Mouse (Mus musculus) heart, postnatal 10 days (tissue): ENCODE data around the gene Adcy6. TPM values are rescaled to one million over a fixed set of nuclear protein-coding genes. Genes with fewer than 3 reads are reported as not detected.
A peak's percentile ranks its signal among the peaks of the same experiment; 100 is the strongest.

Source experiments
- DNase-seq, 2 experiments: peaks; one replicate each; pipeline ENCODE4 v3.0.0; 2021
- intact Hi-C: fragments of 180-260 bp; cut with DNase I; formaldehyde crosslinking; loops from one replicate; pipeline ENCODE4 v1.15.1; 2025
- total RNA-seq, 2 experiments: library from RNA; stranded (reverse); gene quantifications; 2 replicates each; pipeline ENCODE4 v1.2.3; 2021

Gene Adcy6
- 100 to 1,000 TPM; 187 to 200 TPM for total RNA-seq

DNA sequence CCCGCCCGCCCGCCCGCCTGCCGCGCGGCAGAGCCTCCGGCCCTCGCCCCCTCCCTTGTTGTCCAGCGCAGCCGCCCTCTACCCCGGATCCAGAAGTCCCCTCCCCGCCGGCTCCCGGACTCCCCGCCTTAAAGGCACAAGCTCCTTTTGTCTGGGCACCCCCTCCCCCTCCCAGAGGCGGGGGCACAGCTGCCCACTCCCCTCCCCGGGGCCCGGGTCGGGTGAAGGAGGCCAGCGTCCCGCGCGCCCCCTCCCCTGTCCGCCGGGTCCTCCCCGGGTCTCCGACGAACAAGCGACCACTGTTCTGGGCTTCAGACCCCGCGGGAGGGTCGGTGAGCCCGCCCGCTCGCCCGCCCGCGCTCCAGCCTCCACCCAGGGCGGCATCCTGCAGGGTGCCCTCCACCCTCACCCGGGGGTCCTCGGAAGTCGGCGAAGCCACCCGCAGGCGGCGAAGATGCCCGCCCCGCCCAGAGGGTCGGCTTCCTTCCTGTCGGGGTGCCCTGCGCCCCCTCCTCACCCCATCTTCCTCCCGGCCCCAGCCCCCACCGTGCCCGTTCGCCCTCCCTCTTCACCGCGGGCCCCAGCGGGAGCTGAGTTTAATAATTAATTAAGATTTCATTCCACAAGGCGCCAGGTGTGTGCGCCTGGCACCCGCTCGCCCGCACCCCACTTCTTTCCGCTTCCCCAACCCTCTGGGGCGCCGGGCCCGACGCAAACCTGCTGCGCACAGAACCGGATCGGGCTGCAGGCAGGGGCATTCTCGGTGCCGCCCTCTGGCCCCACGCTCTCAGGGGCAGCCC lies at the start of gene Adcy6:
Adcy6 (minus strand) TSS at position 746 of the 800 bp plus-strand sequence.
- intact Hi-C loops: loop anchor here (2.0 kb wide), 1 partner anchor 99 kb away; no protein-coding TSS in a partner anchor

DNA sequence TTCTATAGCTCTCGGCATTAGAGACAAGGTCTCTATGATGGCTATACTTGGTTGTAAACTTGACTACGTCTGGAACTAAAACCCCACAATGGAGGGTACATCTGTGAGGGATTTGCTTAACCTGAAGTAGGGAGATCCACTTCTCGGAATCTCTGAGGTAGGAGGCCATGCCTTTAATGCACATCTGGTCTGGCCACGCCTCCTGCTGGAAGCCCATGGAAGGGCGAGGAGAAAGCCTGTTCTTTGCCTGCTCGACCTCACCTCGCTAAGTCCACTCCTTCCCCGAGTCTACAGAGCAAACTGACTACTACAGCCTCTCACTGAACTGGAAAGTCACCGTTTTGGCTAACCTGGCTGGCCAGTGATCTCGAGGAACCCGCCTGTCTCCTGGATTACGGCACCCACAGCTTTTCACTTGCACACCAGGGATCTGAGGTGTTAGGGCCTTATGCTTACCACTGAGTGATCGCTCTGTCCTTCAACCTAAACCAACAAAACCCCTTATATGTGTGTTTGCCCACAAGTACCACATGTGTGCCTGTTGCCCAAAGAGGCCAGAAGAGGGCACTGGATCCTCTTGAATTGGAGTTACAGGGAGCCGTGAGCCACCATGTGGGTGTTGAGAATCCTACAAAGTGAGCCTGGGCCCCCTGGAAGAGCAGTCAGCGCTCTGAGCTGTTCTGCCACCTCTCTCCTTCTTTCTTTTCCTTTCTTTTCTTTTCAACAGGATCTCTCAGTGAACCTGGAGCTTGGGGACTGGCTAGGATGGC lies 47.3 kb upstream of the Adcy6 start:
- intact Hi-C loops: no loop called here
- no peak for DNase-seq

More for the DNA sequence above, at the start of gene Adcy6:
- peak; percentile 87 to 88 for DNase-seq

GRCm38 (mm10) chr15:98652174-98652573 lies 42.3 kb upstream of the Adcy6 start:
- no peak for DNase-seq
- intact Hi-C loops: no loop called here

DNA sequence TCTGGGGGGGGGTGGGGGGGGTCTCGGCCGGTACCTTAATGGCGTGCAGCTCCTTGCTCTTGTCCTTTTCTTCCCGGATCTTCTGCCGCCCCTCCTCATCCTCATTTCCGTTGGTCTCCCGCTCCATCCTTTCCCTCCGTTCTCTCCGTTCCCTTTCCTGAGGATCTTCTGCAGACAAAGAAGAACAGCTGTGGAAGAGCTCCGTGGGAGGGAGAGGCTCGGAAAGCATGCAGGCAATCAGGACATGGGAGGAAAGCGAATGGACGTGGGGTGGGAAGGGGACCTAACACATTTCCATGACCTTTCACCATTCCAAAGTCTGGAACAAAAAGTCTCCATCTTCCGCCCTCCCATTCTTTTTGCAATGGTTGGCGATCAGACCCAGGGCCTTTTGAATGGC lies 41.6 kb upstream of the Adcy6 start:
- no peak for DNase-seq
- intact Hi-C loops: no loop called here

DNA sequence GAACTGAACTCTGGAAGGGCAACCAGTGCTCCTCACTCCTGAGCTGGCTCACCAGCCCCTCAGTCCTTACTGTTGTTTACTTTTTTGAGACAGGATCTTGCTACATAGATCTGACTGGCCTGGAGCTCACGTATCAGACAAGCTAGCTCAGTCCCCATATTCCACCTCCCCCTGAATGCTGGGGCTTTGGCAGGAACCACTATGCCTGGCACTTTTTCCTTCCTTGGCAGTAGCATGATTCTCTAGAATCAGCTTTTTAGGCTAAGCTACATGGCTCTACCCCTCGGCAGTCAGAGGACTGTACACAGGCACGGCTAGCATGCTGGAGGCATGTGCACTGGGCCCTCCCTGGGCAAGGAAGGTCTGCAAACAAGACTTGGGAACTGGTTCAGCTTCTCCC lies 38.2 kb upstream of the Adcy6 start:
- no peak for DNase-seq
- intact Hi-C loops: no loop called here

GRCm38 (mm10) chr15:98647308-98647707 lies 37.4 kb upstream of the Adcy6 start:
- intact Hi-C loops: no loop called here
- DNase-seq: no peak

DNA sequence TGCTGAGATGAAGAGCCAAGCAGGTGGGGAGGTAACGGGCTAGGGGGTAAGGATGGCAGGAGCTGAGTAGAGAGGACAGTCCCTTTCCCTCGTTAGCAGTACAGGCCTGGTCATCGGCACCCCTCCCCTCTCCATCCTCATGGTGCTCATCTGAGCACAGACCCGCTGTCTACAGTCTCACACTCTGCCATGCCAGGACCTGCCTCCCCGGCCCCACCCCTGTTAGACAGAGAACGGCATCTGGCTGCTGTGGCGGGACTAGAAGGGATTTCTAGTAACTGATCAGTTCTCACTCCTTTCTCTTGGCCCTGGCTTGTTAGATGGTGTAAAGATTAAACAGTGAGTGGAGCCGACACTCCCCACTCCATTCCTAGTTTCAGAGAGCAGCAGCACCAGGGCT lies 36.9 kb upstream of the Adcy6 start:
- intact Hi-C loops: no loop called here
- no peak for DNase-seq

- no peak for DNase-seq
- intact Hi-C loops: no loop called here
These were observed 35.5 kb upstream of the Adcy6 start for GRCm38 (mm10) chr15:98645057-98646026.

DNA sequence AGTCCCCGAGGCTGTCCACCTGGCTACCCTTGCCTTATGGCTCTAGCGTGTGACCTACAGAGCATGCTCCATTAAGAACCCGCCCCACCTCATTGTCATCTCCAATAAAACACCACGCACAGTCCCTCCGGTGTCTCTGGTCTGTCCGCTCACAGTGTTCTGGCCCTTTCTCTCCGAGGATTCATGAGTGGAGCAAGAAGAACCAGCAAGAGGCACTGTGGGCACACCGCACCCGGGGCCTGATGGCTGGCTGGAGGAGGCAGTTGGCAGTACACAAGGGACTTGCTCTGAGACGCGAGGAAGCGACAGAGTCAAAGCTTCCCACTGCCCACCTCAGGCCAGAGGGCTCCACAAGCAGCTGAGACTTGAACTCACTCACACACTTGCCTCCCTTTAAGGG lies 34.5 kb upstream of the Adcy6 start:
- intact Hi-C loops: no loop called here
- DNase-seq: no peak

- DNase-seq: no peak
- intact Hi-C loops: no loop called here
These were observed 30.3 kb upstream of the Adcy6 start for GRCm38 (mm10) chr15:98640157-98640556.

DNA sequence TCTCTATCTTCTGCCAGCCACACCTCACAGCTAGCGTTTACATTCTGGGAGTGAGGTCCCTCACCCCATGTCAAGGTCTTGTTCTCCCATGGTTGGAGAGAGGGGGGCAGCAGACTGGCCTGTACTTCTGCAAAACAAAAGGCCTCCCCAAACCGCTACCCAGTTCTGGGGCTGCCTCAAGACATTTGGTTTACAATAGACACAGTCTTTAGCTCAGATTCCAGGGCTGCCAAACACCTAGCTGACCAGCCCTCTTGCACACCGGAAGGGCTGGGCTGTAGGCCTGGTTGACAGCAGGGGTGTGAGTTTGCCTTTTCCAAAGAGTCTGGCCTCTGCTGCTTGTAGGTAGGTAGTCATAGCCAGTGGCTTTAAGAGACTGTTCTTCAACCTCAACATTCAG lies 27.3 kb upstream of the Adcy6 start:
- DNase-seq: no peak
- intact Hi-C loops: no loop called here

DNA sequence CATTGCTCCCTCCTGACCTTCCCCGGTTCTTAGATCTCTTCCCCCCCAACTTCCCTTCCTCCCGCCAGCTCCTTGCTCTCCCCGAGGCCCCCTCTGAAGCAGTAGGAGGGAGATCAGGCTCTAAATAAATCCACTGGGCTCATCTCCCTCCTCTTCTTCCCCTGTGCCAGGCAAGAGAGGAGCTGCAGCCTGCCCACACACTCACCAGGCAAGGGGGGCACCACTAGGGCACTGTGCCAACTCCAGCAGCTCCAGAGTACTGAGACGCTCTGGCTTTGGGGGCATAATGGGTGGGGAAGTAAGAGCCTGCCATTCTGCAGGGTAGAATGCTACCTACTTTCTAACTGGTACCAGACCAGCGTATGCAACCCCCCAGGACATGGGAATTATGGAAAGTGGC lies 26.6 kb upstream of the Adcy6 start:
- DNase-seq: no peak
- intact Hi-C loops: no loop called here

- intact Hi-C loops: no loop called here
- DNase-seq: no peak
These were observed 25.5 kb upstream of the Adcy6 start for GRCm38 (mm10) chr15:98635291-98635841.

DNA sequence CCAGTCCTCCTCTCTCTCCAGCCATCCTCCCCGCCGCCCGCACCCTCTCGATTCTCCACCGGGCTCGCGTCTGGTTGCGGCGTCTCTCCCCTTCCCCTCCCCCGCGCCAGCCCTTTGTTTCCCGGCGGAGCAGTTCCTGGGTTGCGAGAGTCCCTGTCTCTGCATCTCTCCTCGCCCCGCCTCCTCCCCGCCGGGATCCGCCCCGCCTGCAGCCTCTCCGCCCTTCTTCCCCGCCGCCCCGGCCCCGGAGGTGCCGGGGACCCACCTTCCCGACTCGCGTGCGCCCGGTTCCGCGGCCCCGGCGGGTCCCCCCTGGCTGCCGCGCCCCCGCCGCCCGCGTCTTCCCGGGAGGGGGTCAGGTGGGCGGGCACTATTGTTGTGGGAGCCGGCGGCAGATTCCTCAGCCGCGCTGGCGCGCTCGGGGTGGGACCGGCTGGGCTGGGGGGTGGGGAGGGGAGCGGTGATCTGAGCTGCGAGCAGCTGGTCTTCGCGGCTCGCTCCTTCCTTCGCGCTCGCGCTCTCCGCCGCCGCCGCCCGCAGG lies 24.7 kb upstream of the Adcy6 start:
- intact Hi-C loops: no loop called here
- peak; percentile 82 to 85 for DNase-seq

DNA sequence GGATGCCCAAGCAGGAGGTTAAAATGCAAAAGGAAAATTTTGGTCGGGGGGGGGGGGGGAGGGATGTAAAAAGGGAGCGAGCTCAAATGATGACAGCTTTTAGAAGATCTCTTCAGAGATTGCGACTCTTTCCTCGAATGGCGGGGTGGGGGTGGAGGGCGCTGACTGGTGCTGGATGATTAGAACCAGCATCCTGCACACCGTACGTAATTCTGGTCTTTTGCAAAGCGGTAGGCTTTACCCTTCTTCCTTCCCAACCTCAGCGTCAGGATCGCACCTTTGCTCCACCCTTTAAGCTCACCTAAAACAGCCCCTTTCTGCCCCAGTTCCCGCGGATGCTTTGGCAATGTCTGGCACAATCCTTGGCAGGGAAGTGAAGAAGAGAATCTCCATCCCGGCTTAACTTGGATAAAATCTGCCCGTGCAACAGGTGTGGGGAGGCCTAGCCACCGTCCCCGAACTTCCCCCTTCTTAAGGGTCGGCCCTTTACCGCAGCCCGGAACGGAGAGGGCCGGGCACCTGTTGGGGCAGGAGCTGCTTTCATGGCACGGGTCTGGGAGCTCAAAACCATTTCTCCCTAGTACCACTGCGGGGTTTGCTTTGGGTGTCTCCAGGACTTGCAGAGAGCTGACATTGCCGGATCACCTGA lies 24.1 kb upstream of the Adcy6 start:
- DNase-seq: no peak
- intact Hi-C loops: no loop called here

DNA sequence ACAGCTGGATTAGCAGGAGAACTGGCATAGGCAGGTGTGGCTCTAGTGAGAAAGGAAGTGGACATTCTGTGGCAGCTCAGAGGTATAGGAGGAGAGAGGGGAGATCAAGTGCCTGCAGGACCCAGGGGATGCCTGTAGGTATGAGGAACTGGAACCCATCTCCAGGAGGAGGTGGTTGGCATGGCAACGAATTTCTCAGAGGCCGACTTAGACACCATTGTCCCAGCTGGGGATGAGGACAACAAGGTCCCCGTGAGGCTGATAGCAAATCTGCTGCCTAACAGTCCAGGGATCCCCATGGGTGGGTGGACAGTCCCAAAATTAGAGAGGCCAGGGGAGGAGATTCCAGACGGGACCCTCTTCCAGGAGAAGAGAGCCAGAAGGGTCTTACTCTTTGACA lies 23.0 kb upstream of the Adcy6 start:
- DNase-seq: no peak
- intact Hi-C loops: no loop called here

GRCm38 (mm10) chr15:98632107-98632744 lies 22.4 kb upstream of the Adcy6 start:
- intact Hi-C loops: no loop called here
- peak; percentile 73 to 74 for DNase-seq

- intact Hi-C loops: no loop called here
- peak; percentile 77 to 93 for DNase-seq
These were observed 21.6 kb upstream of the Adcy6 start for GRCm38 (mm10) chr15:98631493-98631892.

DNA sequence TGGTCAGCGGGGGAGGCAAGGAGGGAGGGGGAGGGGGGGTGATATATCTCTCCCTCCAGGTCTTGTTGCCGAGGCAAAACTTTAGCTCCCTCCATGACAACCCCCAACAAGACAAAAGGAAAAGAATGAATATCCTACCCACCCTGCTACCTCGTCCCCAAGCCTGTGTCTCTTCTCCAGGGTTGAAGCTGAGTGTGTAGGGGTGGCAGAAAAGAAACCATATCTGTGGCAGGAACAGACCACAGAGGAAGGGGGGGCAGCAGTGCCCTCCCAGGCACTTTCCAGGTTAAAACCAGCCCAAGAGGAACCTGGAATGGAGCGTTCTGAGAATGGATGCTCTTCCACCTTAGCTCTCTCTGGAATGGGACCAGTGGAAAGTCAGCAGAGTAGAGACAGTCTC lies 20.7 kb upstream of the Adcy6 start, which contains the start of gene Cacnb3:
Cacnb3 (plus strand) TSS at position 301 of the 400 bp plus-strand sequence.
- intact Hi-C loops: no loop called here
- no peak for DNase-seq
